Mouse (Mus musculus) cerebellum, adult 18-20 months (tissue): ENCODE data around the gene Actl10.

Source experiments
- DNase-seq, 2 experiments: peaks; one replicate each; pipeline ENCODE4 v3.0.0; 2021

Gene Actl10

GRCm38 (mm10) chr2:154583906-154584872 lies 32.6 kb downstream of the Actl10 start:
- DNase-seq = peak; percentile 79 to 81

GRCm38 (mm10) chr2:154584931-154585601 lies 33.5 kb downstream of the Actl10 start:
- peak in 1 of 2 experiments; percentile 36 for DNase-seq

- DNase-seq = no peak
These were observed 34.8 kb downstream of the Actl10 start for GRCm38 (mm10) chr2:154586405-154586804.

GRCm38 (mm10) chr2:154589051-154589450 lies 37.5 kb downstream of the Actl10 start:
- DNase-seq = no peak

GRCm38 (mm10) chr2:154591239-154591638 lies 39.7 kb downstream of the Actl10 start:
- no peak for DNase-seq

- peak; percentile 31 to 42 for DNase-seq
These were observed 41.4 kb downstream of the Actl10 start for GRCm38 (mm10) chr2:154593025-154593424.

GRCm38 (mm10) chr2:154595775-154596174 lies 44.2 kb downstream of the Actl10 start:
- DNase-seq = no peak

- no peak for DNase-seq
These were observed 45.8 kb downstream of the Actl10 start for GRCm38 (mm10) chr2:154597399-154597798.

- no peak for DNase-seq
These were observed 49.0 kb downstream of the Actl10 start for GRCm38 (mm10) chr2:154600586-154600985.

- DNase-seq = no peak
These were observed 49.7 kb downstream of the Actl10 start for GRCm38 (mm10) chr2:154601324-154601723.
